Comparison of ENCODE assay signal across 30 mouse cellular contexts in genomic region chr16:91623074-91623473, GRCm38 (mm10). TPM values are rescaled to one million over a fixed set of nuclear protein-coding genes. Genes with fewer than 3 reads are reported as not detected.
A peak's percentile ranks its signal among the peaks of the same experiment; 100 is the strongest.
DNase-seq lines count a peak whose midpoint lies in the region; ATAC-seq and TF ChIP-seq lines count a peak whose summit lies in the region.
"Had no signal": no experiment of that assay in that cellular context is flagged by ENCODE, and none has a peak within 500 bp of the region (broad histone marks: within the 10 kb centered on the region; RNA-seq: fewer than 3 reads in every experiment).

No protein-coding gene starts in this region.

- H3K4me1 ChIP-seq in testis, adult 2 months (ENCODE audit: control insufficient read depth, insufficient read depth, low read length), result peaks cover 11% of the 10 kb centered on the region
- H3K4me1 ChIP-seq in limb, embryonic 10.5 days, result no peaks in the 10 kb centered on the region; the same call in 1 of the 2 replicates

- peak; percentile 72 for DNase-seq in layer of hippocampus, adult 9-11 months
- no peak for DNase-seq in layer of hippocampus, postnatal 10 days (ENCODE audit: low spot score in 2 of 2)
- no peak for DNase-seq in testis, postnatal 10 days (ENCODE audit: low spot score)
- no peak for DNase-seq in limb, embryonic 10.5 days (ENCODE audit: low spot score)
- DNase-seq in thymus, adult 18-20 months, result no peak
- DNase-seq: B cell, adult 2 months; cerebellum, adult 11-12 months; cerebellum, adult 8-10 months; cerebellum, postnatal 10 days; cerebellum, postnatal 36 days; embryo, embryonic 11 days; gastrocnemius, postnatal 25 days; heart, adult 2 months; heart, postnatal 10 days; heart, postnatal 36 days had no signal

- 0 out of 2 replicates have a peak, but pooled peaks have one; percentile 18 for ATAC-seq in megakaryocyte progenitor cell, adult 5-6 weeks (replicated peaks; ENCODE audit: poor library complexity)
- ATAC-seq: forebrain, embryonic 15.5 days; hindbrain, embryonic 16.5 days; Patski had no signal

- no peak overlapping the region for H3K4me3 ChIP-seq in testis, adult 2 months (ENCODE audit: control insufficient read depth, low read depth, low read length)
- no peak overlapping the region for H3K4me3 ChIP-seq in limb, embryonic 10.5 days
- H3K4me3 ChIP-seq: embryonic facial prominence, embryonic 10.5 days; embryonic facial prominence, embryonic 13.5 days; erythroblast, embryonic 14.5 days; forebrain, embryonic 12.5 days; forebrain, embryonic 15.5 days; heart, adult 2 months; heart, embryonic 12.5 days; heart, embryonic 15.5 days; hindbrain, embryonic 10.5 days; hindbrain, embryonic 13.5 days had no signal

- TF ChIP-seq CTCF in testis, adult 2 months (IDR thresholded peaks at IDR 0.05; ENCODE audit: control insufficient read depth, insufficient read depth, insufficient replicate concordance, low read depth, low read length), result no peak

- TF ChIP-seq POLR2A in testis, adult 2 months (IDR thresholded peaks at IDR 0.05; ENCODE audit: control insufficient read depth, low read depth, low read length), result no peak

- H3K9me3 ChIP-seq in limb, embryonic 10.5 days (replicated peaks), result no peaks in the 10 kb centered on the region
- H3K9me3 ChIP-seq: embryonic facial prominence, embryonic 10.5 days; embryonic facial prominence, embryonic 13.5 days; forebrain, embryonic 12.5 days; forebrain, embryonic 15.5 days; G1E; heart, embryonic 12.5 days; heart, embryonic 15.5 days; hindbrain, embryonic 10.5 days; hindbrain, embryonic 13.5 days had no signal

- H3K27ac ChIP-seq in testis, adult 2 months (ENCODE audit: control insufficient read depth, insufficient read depth, low read depth, low read length), result peak overlapping the region; percentile 44; the same call in 1 of the 2 replicates
- no peak overlapping the region for H3K27ac ChIP-seq in limb, embryonic 10.5 days
- H3K27ac ChIP-seq: embryonic facial prominence, embryonic 10.5 days; embryonic facial prominence, embryonic 13.5 days; forebrain, embryonic 12.5 days; forebrain, embryonic 15.5 days; heart, adult 2 months; heart, embryonic 15.5 days; hindbrain, embryonic 10.5 days; hindbrain, embryonic 13.5 days had no signal

- WGBS in limb, embryonic 10.5 days, result 95% methylated on average over 9 of the region's 9 CpGs

- H3K36me3 ChIP-seq in testis, adult 2 months (ENCODE audit: control insufficient read depth, insufficient read depth, low read length), result no peaks in the 10 kb centered on the region; the same call in none of the 2 replicates
- H3K36me3 ChIP-seq in limb, embryonic 10.5 days, result peaks cover 85% of the 10 kb centered on the region

- no peaks in the 10 kb centered on the region for H3K27me3 ChIP-seq in testis, adult 2 months (ENCODE audit: control insufficient read depth, insufficient read depth, low read length)
- no peaks in the 10 kb centered on the region; the same call in 1 of the 2 replicates for H3K27me3 ChIP-seq in limb, embryonic 10.5 days (ENCODE audit: low read depth, poor library complexity, severe bottlenecking)
- H3K27me3 ChIP-seq: CH12.LX; embryonic facial prominence, embryonic 13.5 days; forebrain, embryonic 12.5 days; forebrain, embryonic 15.5 days; heart, embryonic 12.5 days; heart, embryonic 15.5 days; hindbrain, embryonic 13.5 days; Patski had no signal

RNA-seq across cellular contexts. Expression of gene Dnajc28, which starts 4.2 kb away (rescaled TPM):
- total RNA-seq in layer of hippocampus, postnatal 10 days (2021), result 1 to 10 TPM; 5.0 to 5.1 TPM
- polyA plus RNA-seq in testis, adult 2 months (2012; rRNA removed), result 9.0 and 12.5 TPM in 2 replicates
- 2.3 and 3.9 TPM in 2 replicates for total RNA-seq in megakaryocyte progenitor cell, adult 5-6 weeks (2015)
- 4.1 and 5.7 TPM in 2 replicates for total RNA-seq in megakaryocyte progenitor cell, adult 5-6 weeks (2017)
- polyA plus RNA-seq in limb, embryonic 10.5 days (2016; fragmentation: Nextera tagmentation; extraction: Ambion mirVana), result 3.0 and 4.6 TPM in 2 replicates

RNA-seq across cellular contexts. Expression of gene Gart, which starts 23.7 kb away (rescaled TPM):
- total RNA-seq in layer of hippocampus, postnatal 10 days (2021), result 10 to 100 TPM; 51.1 to 54.2 TPM
- 22.5 and 24.1 TPM in 2 replicates for polyA plus RNA-seq in testis, adult 2 months (2012; rRNA removed)
- 148 and 162 TPM in 2 replicates for total RNA-seq in megakaryocyte progenitor cell, adult 5-6 weeks (2015)
- 438 and 506 TPM in 2 replicates for total RNA-seq in megakaryocyte progenitor cell, adult 5-6 weeks (2017)
- 178 and 199 TPM in 2 replicates for polyA plus RNA-seq in limb, embryonic 10.5 days (2016; fragmentation: Nextera tagmentation; extraction: Ambion mirVana)

RNA-seq across cellular contexts. Expression of gene Son, which starts 24.2 kb away (rescaled TPM):
- 100 to 1,000 TPM; 251 to 289 TPM for total RNA-seq in layer of hippocampus, postnatal 10 days (2021)
- polyA plus RNA-seq in testis, adult 2 months (2012; rRNA removed), result 94.4 and 114 TPM in 2 replicates
- 332 and 375 TPM in 2 replicates for total RNA-seq in megakaryocyte progenitor cell, adult 5-6 weeks (2015)
- 178 and 233 TPM in 2 replicates for total RNA-seq in megakaryocyte progenitor cell, adult 5-6 weeks (2017)
- 105 and 122 TPM in 2 replicates for polyA plus RNA-seq in limb, embryonic 10.5 days (2016; fragmentation: Nextera tagmentation; extraction: Ambion mirVana)

RNA-seq across cellular contexts. Expression of gene Tmem50b, which starts 25.5 kb away (rescaled TPM):
- 100 to 1,000 TPM; 114 to 119 TPM for total RNA-seq in layer of hippocampus, postnatal 10 days (2021)
- polyA plus RNA-seq in testis, adult 2 months (2012; rRNA removed), result 50.6 and 54.1 TPM in 2 replicates
- total RNA-seq in megakaryocyte progenitor cell, adult 5-6 weeks (2015), result 51.9 and 59.3 TPM in 2 replicates
- total RNA-seq in megakaryocyte progenitor cell, adult 5-6 weeks (2017), result 42.9 and 44.3 TPM in 2 replicates
- 19.8 and 25.7 TPM in 2 replicates for polyA plus RNA-seq in limb, embryonic 10.5 days (2016; fragmentation: Nextera tagmentation; extraction: Ambion mirVana)
